Mouse (Mus musculus): ENCODE results near the gene Carmil1. TPM values are rescaled to one million over a fixed set of nuclear protein-coding genes. Genes with fewer than 3 reads are reported as not detected.

Carmil1 gene
- 27.7 and 30.0 TPM in 2 replicates for polyA plus RNA-seq (2014; fragmentation: Nextera tagmentation; extraction: Ambion mirVana)

DNA sequence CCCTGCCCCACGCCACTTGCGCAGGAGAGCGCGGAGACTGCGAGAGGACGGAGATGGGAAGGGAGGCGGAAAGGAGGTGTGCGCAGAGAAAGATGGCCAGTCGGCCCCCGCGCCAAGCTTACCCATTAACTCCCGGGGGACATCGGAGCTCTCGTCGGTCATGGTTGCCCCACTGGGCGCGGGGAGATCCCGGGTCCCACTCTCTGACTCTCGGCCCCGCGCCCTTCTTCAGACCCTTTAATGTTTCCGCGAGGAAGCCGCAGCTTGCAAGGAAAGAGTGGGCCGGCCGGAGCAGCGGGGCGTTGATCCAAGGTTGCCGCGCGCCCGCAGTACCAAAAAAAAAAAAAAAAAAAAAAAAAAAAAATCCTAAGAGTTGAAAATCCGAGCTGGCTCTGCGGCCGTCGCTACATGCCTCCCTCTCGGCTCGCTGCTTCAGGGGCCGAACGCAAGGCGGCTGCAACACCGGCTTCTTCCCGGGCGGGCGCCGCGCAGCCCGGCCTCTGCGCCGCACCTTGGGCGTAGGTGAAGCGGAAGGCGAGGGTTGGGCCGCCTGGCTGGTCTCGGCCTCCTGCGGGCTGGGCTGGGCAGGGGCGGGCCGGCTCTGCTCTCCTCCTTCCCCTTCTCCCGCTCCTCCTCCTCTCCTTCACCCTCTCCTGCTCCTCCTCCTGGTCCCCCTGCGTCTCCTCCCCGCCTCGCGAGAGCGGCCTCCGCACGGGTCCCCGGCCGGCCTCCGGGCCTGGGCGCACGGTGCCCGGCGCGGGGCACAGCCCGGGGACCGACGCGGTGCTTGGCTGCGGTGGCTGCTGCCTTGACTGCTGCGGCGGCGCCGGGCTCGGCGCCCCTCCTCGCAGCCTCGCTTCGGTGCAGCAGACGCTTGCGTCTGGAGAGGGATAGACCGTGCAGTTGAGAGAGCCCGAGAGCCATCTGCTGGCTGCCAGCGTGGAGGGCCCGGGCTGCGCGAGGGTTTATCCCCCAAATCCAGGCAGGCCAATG lies at the start of gene Carmil1:
Gene Carmil1, minus strand, starts transcription at position 357 of the 993 bp plus-strand sequence.
- H3K27me3 ChIP-seq (ENCODE audit: control insufficient read depth, insufficient read depth, low read length) = peaks cover 3% of the 10 kb centered on the region
- peak; percentile 95 for ATAC-seq (replicated peaks; ENCODE audit: low FRiP score)

GRCm38 (mm10) chr13:24330128-24330527 lies 49.5 kb upstream of the Carmil1 start:
- Histone ChIP-seq H3K4me2 (ENCODE audit: low read depth, low read length, severe bottlenecking) (no peak overlapping the region), H3K4me1 (replicated peaks; ENCODE audit: control insufficient read depth, insufficient read depth, low read length) (no peaks in the 10 kb centered on the region), H3K9me3 (ENCODE audit: control insufficient read depth, low read length) (no peaks in the 10 kb centered on the region), H3K4me3 (ENCODE audit: low read depth, low read length) (no peak overlapping the region), H3K36me3 (ENCODE audit: control insufficient read depth, insufficient read depth, low read length) (no peaks in the 10 kb centered on the region), H3K27ac (ENCODE audit: low read depth, low read length) (no peak overlapping the region), H3K27me3 (ENCODE audit: control insufficient read depth, insufficient read depth, low read length) (no peaks in the 10 kb centered on the region), H3K9ac (ENCODE audit: low read length) (no peak overlapping the region)
- DNase-seq (ENCODE audit: low spot score) = no peak
- ATAC-seq (replicated peaks; ENCODE audit: low FRiP score) = no peak
- WGBS = 84% methylated on average over 4 of the region's 4 CpGs

More for the DNA sequence above, at the start of gene Carmil1:
- Histone ChIP-seq H3K9me3 (ENCODE audit: control insufficient read depth, low read length) (no peaks in the 10 kb centered on the region), H3K36me3 (ENCODE audit: control insufficient read depth, insufficient read depth, low read length) (no peaks in the 10 kb centered on the region), H3K9ac (ENCODE audit: low read length) (peak within 1 kb of the TSS; percentile 73), H3K4me1 (replicated peaks; ENCODE audit: control insufficient read depth, insufficient read depth, low read length) (peaks cover 10% of the 10 kb centered on the region; the same call in 1 of the 2 replicates), H3K4me2 (ENCODE audit: low read depth, low read length, severe bottlenecking) (peak within 1 kb of the TSS; percentile 93), H3K4me3 (ENCODE audit: low read depth, low read length) (peak within 1 kb of the TSS; percentile 64), H3K27ac (ENCODE audit: low read depth, low read length) (peak within 1 kb of the TSS; percentile 81)
- WGBS = under 1% methylated on average over 87 of the region's 96 CpGs
- DNase-seq (ENCODE audit: low spot score) = peak; percentile 92

DNA sequence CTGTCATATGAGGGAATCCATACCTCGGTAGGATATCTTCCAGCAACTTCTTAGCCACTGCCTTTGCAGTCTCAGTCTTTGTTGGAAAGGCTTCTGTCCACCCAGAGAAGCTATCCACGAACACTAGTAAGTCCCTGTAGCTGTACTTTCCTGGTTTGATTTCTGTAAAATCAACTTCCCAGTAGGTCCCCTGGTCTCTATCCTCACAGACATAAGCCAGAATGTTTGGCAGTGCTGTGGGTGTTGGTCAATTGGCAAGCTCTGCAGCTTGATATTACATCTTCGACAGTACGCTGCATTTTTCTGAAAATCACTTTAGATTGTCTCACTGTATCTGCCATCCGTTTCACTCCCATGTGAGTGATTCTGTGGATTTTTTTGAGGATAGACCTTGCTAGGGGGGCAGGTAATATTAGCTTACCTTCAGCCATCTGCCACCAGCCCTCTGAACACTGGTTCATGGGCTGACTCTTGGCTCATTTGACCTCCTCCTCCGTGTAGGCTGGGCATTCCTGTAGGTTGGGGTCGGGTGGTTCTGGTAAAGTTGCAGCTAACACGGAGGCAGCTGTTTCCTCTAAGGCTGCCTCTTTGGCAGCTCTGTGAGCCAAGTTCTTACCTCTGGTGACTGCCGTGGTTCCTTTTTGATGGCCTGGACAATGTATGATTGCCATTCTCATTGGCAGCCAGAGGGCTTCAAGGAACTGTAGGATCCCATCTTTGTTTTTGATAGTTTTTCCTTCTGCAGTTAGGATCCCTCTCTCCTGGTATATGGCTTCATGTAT lies 47.6 kb upstream of the Carmil1 start:
- Histone ChIP-seq H3K27ac (ENCODE audit: low read depth, low read length) (no peak overlapping the region), H3K4me1 (replicated peaks; ENCODE audit: control insufficient read depth, insufficient read depth, low read length) (no peaks in the 10 kb centered on the region), H3K9me3 (ENCODE audit: control insufficient read depth, low read length) (no peaks in the 10 kb centered on the region), H3K4me2 (ENCODE audit: low read depth, low read length, severe bottlenecking) (no peak overlapping the region), H3K27me3 (ENCODE audit: control insufficient read depth, insufficient read depth, low read length) (no peaks in the 10 kb centered on the region), H3K36me3 (ENCODE audit: control insufficient read depth, insufficient read depth, low read length) (no peaks in the 10 kb centered on the region), H3K9ac (ENCODE audit: low read length) (no peak overlapping the region), H3K4me3 (ENCODE audit: low read depth, low read length) (no peak overlapping the region)
- ATAC-seq (replicated peaks; ENCODE audit: low FRiP score) (no peak), DNase-seq (ENCODE audit: low spot score) (no peak)
- WGBS = 85% methylated on average over 9 of the region's 9 CpGs

DNA sequence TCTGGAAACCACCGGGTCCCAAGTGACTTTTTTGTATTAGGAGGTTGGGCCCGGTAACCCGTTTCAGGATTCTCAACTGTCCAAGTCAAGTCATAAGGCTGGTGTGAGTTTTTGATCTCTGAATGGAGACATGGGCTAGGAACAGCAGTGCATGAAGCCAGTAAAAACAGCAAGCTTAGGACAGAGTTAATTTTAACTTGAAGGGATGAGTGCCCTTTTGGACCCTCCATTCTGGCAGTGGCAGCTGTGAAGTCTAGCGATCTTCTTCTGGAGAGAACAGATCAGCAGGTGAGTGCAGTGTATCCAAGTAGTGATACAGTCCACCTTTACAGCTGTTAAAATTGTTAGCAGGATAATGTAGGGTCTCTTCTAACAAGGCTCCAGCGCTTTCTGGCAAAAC lies 46.6 kb upstream of the Carmil1 start, which contains the start of gene Cmah:
Gene Cmah, plus strand, starts transcription at position 204 of the 400 bp plus-strand sequence.
- Histone ChIP-seq H3K27me3 (ENCODE audit: control insufficient read depth, insufficient read depth, low read length) (no peaks in the 10 kb centered on the region), H3K9me3 (ENCODE audit: control insufficient read depth, low read length) (no peaks in the 10 kb centered on the region), H3K27ac (ENCODE audit: low read depth, low read length) (no peak within 1 kb of the TSS), H3K4me2 (ENCODE audit: low read depth, low read length, severe bottlenecking) (no peak within 1 kb of the TSS), H3K9ac (ENCODE audit: low read length) (no peak within 1 kb of the TSS), H3K4me3 (ENCODE audit: low read depth, low read length) (no peak within 1 kb of the TSS), H3K36me3 (ENCODE audit: control insufficient read depth, insufficient read depth, low read length) (no peaks in the 10 kb centered on the region), H3K4me1 (replicated peaks; ENCODE audit: control insufficient read depth, insufficient read depth, low read length) (no peaks in the 10 kb centered on the region)
- 87% methylated on average over 5 of the region's 5 CpGs for WGBS
- DNase-seq (ENCODE audit: low spot score) = no peak
- ATAC-seq (replicated peaks; ENCODE audit: low FRiP score) = no peak

DNA sequence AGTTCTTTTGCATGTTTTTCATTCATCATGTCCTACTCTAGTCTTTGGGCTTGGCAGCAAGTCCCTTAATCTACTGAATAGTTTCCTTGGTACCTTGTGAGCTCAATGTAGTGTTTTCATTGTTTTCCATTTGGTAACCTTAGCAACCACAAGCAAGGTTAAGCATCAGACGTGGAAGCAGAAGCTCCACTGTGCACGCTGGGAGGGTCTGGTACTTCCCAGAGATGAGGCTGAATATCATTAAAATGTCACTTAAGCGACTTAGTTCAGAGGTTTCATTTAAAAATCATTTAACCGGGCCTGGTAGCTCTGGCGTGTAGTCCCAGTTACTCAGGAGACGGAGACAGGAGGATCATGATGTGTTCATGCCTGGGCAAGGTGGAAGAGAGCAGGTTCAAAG lies 40.7 kb upstream of the Carmil1 start:
- H3K9me3 ChIP-seq (ENCODE audit: control insufficient read depth, low read length) = no peaks in the 10 kb centered on the region
- no peak overlapping the region for H3K4me3 ChIP-seq (ENCODE audit: low read depth, low read length)
- H3K27me3 ChIP-seq (ENCODE audit: control insufficient read depth, insufficient read depth, low read length) = no peaks in the 10 kb centered on the region
- WGBS = 66% methylated on average over 6 of the region's 6 CpGs
- no peak overlapping the region for H3K27ac ChIP-seq (ENCODE audit: low read depth, low read length)
- DNase-seq (ENCODE audit: low spot score) (no peak), ATAC-seq (replicated peaks; ENCODE audit: low FRiP score) (no peak)
- H3K4me1 ChIP-seq (replicated peaks; ENCODE audit: control insufficient read depth, insufficient read depth, low read length) = no peaks in the 10 kb centered on the region
- no peak overlapping the region for H3K9ac ChIP-seq (ENCODE audit: low read length)
- no peaks in the 10 kb centered on the region for H3K36me3 ChIP-seq (ENCODE audit: control insufficient read depth, insufficient read depth, low read length)
- H3K4me2 ChIP-seq (ENCODE audit: low read depth, low read length, severe bottlenecking) = no peak overlapping the region

DNA sequence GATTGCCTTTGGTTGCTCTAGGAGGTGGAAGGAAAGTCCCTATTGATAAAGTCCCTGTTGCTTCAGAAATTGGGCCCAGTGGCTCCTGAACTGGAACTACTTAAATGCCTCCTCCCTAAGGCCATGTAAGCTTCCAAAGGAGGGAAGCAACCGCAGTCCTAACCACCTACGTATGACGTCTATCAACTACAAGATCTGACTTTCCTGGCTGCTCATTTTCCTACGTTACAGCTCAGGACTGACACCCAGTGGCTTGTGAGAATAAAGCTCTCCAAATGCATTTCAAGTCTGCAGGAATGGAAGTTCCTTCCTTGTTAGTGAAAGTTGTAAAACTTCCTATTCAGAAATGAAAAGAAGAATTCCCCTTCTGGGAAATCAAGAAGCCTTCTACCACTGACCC lies 38.0 kb upstream of the Carmil1 start:
- Histone ChIP-seq H3K4me3 (ENCODE audit: low read depth, low read length) (no peak overlapping the region), H3K9me3 (ENCODE audit: control insufficient read depth, low read length) (no peaks in the 10 kb centered on the region), H3K4me2 (ENCODE audit: low read depth, low read length, severe bottlenecking) (no peak overlapping the region), H3K27me3 (ENCODE audit: control insufficient read depth, insufficient read depth, low read length) (no peaks in the 10 kb centered on the region), H3K4me1 (replicated peaks; ENCODE audit: control insufficient read depth, insufficient read depth, low read length) (no peaks in the 10 kb centered on the region), H3K27ac (ENCODE audit: low read depth, low read length) (no peak overlapping the region), H3K36me3 (ENCODE audit: control insufficient read depth, insufficient read depth, low read length) (no peaks in the 10 kb centered on the region), H3K9ac (ENCODE audit: low read length) (no peak overlapping the region)
- ATAC-seq (replicated peaks; ENCODE audit: low FRiP score) (no peak), DNase-seq (ENCODE audit: low spot score) (no peak)
- 42% methylated on average over 4 of the region's 4 CpGs for WGBS

GRCm38 (mm10) chr13:24316563-24316962 lies 36.0 kb upstream of the Carmil1 start:
- H3K9ac ChIP-seq (ENCODE audit: low read length) = no peak overlapping the region
- H3K27ac ChIP-seq (ENCODE audit: low read depth, low read length) = no peak overlapping the region
- 82% methylated on average over 3 of the region's 3 CpGs for whole genome bisulfite sequencing
- no peak overlapping the region for H3K4me2 ChIP-seq (ENCODE audit: low read depth, low read length, severe bottlenecking)
- H3K27me3 ChIP-seq (ENCODE audit: control insufficient read depth, insufficient read depth, low read length) = no peaks in the 10 kb centered on the region
- ATAC-seq (replicated peaks; ENCODE audit: low FRiP score) = no peak
- H3K4me3 ChIP-seq (ENCODE audit: low read depth, low read length) = no peak overlapping the region
- DNase-seq (ENCODE audit: low spot score) = no peak
- no peaks in the 10 kb centered on the region for H3K4me1 ChIP-seq (replicated peaks; ENCODE audit: control insufficient read depth, insufficient read depth, low read length)
- no peaks in the 10 kb centered on the region for H3K9me3 ChIP-seq (ENCODE audit: control insufficient read depth, low read length)
- no peaks in the 10 kb centered on the region for H3K36me3 ChIP-seq (ENCODE audit: control insufficient read depth, insufficient read depth, low read length)

GRCm38 (mm10) chr13:24311011-24311940 lies 30.7 kb upstream of the Carmil1 start:
- no peak overlapping the region for H3K27ac ChIP-seq (ENCODE audit: low read depth, low read length)
- no peak for DNase-seq (ENCODE audit: low spot score)
- 90% methylated on average over 8 of the region's 8 CpGs for WGBS
- no peak overlapping the region for H3K9ac ChIP-seq (ENCODE audit: low read length)
- H3K4me1 ChIP-seq (replicated peaks; ENCODE audit: control insufficient read depth, insufficient read depth, low read length) = no peaks in the 10 kb centered on the region
- H3K36me3 ChIP-seq (ENCODE audit: control insufficient read depth, insufficient read depth, low read length) = no peaks in the 10 kb centered on the region
- no peak for ATAC-seq (replicated peaks; ENCODE audit: low FRiP score)
- H3K4me3 ChIP-seq (ENCODE audit: low read depth, low read length) = no peak overlapping the region
- no peaks in the 10 kb centered on the region for H3K9me3 ChIP-seq (ENCODE audit: control insufficient read depth, low read length)
- H3K4me2 ChIP-seq (ENCODE audit: low read depth, low read length, severe bottlenecking) = no peak overlapping the region
- H3K27me3 ChIP-seq (ENCODE audit: control insufficient read depth, insufficient read depth, low read length) = no peaks in the 10 kb centered on the region

Measured in forebrain, embryonic 11.5 days (tissue).